24 mouse cellular contexts compared by ENCODE assay signal in genomic region chr14:73168605-73169004, GRCm38 (mm10). TPM values are rescaled to one million over a fixed set of nuclear protein-coding genes. Genes with fewer than 3 reads are reported as not detected.
DNase-seq lines count a peak whose midpoint lies in the region; ATAC-seq and TF ChIP-seq lines count a peak whose summit lies in the region.
"Had no signal": no experiment of that assay in that cellular context is flagged by ENCODE, and none has a peak within 500 bp of the region (broad histone marks: within the 10 kb centered on the region; RNA-seq: fewer than 3 reads in every experiment).

No protein-coding gene starts in this region.

- H3K27ac ChIP-seq in liver, adult 2 months (replicated peaks; ENCODE audit: insufficient read depth, low read depth, low read length) = no peak overlapping the region
- no peak overlapping the region for H3K27ac ChIP-seq in liver, embryonic 11.5 days (ENCODE audit: low read depth, low read length)
- H3K27ac ChIP-seq in bone marrow macrophage, adult 2 months (ENCODE audit: insufficient read depth, low read depth, low read length) = peak overlapping the region; percentile 89
- H3K27ac ChIP-seq: embryonic facial prominence, embryonic 12.5 days; embryonic facial prominence, embryonic 15.5 days; gastrocnemius, adult 2 months; hindbrain, embryonic 14.5 days; hindbrain, postnatal 0 days had no signal

- peaks cover 18% of the 10 kb centered on the region; the same call in 1 of the 2 replicates for H3K36me3 ChIP-seq in liver, adult 2 months (ENCODE audit: control insufficient read depth, insufficient read depth, low read length)
- peaks cover 11% of the 10 kb centered on the region; the same call in 1 of the 2 replicates for H3K36me3 ChIP-seq in liver, embryonic 11.5 days (ENCODE audit: control insufficient read depth, insufficient read depth, low read length)

- no peak overlapping the region for H3K4me3 ChIP-seq in liver, adult 2 months (ENCODE audit: insufficient read depth, low read depth, low read length)
- H3K4me3 ChIP-seq in liver, embryonic 11.5 days (ENCODE audit: low read depth, low read length) = no peak overlapping the region
- H3K4me3 ChIP-seq in bone marrow macrophage, adult 2 months (ENCODE audit: insufficient read depth, low read length) = no peak overlapping the region
- H3K4me3 ChIP-seq: embryonic facial prominence, embryonic 12.5 days; embryonic facial prominence, embryonic 15.5 days; gastrocnemius, adult 2 months had no signal

- 88% methylated on average over 6 of the region's 6 CpGs for WGBS in liver, adult 2 months
- 90% methylated on average over 6 of the region's 6 CpGs for WGBS in liver, embryonic 11.5 days

- H3K4me2 ChIP-seq in liver, embryonic 11.5 days = no peak overlapping the region
- H3K4me2 ChIP-seq: embryonic facial prominence, embryonic 12.5 days; embryonic facial prominence, embryonic 15.5 days; heart, embryonic 11.5 days; hindbrain, embryonic 14.5 days had no signal

- no peaks in the 10 kb centered on the region for H3K79me2 ChIP-seq in liver, adult 2 months (ENCODE audit: control insufficient read depth, insufficient read depth, low read length)

- DNase-seq in liver, adult 2 months (ENCODE audit: extremely low read depth, low read depth, low spot score) = peak; percentile 34
- no peak for DNase-seq in liver, embryonic 11.5 days (ENCODE audit: low spot score)
- no peak for DNase-seq in thymus, postnatal 4 days
- DNase-seq in embryo, embryonic 10.5 days (ENCODE audit: low spot score) = no peak
- DNase-seq in layer of hippocampus, adult 8-10 months (ENCODE audit: low spot score in 2 of 2) = no peak
- DNase-seq: adrenal gland, adult 8-10 months; adrenal gland, postnatal 25 days; cerebellum, adult 18-20 months; cerebellum, adult 9-10 months; cerebellum, postnatal 14 days; forebrain, postnatal 0 days; gastrocnemius, adult 2 months; gastrocnemius, postnatal 25 days; heart, postnatal 36 days had no signal

- H3K4me1 ChIP-seq in liver, adult 2 months (ENCODE audit: control insufficient read depth, insufficient read depth, low read length) = peaks cover 23% of the 10 kb centered on the region
- H3K4me1 ChIP-seq in liver, embryonic 11.5 days (replicated peaks; ENCODE audit: control insufficient read depth, insufficient read depth, low read length) = no peaks in the 10 kb centered on the region
- H3K4me1 ChIP-seq in bone marrow macrophage, adult 2 months (ENCODE audit: control insufficient read depth, insufficient read depth, low read length) = peaks cover 50% of the 10 kb centered on the region

- no peak for TF ChIP-seq POLR2A in liver, adult 2 months (IDR thresholded peaks at IDR 0.05; ENCODE audit: extremely low read depth, insufficient read depth, low read length)
- TF ChIP-seq POLR2A in bone marrow macrophage, adult 2 months (IDR thresholded peaks at IDR 0.05; ENCODE audit: borderline replicate concordance, low read depth, low read length) = no peak

- ATAC-seq in liver, embryonic 11.5 days (replicated peaks; ENCODE audit: low FRiP score) = no peak
- peak; percentile 56 for ATAC-seq in megakaryocyte, adult 5-6 weeks (ENCODE audit: poor library complexity, severe bottlenecking)
- ATAC-seq: CD4-positive, CD25-positive, alpha-beta regulatory T cell, adult 4 months; forebrain, embryonic 14.5 days; forebrain, postnatal 0 days; hindbrain, postnatal 0 days; inflammation-experienced regulatory T-cells, adult 6 months had no signal

- no peak overlapping the region for H3K9ac ChIP-seq in liver, adult 2 months (ENCODE audit: low read depth, low read length)
- H3K9ac ChIP-seq in liver, embryonic 11.5 days (ENCODE audit: low read depth, low read length) = no peak overlapping the region
- H3K9ac ChIP-seq: embryonic facial prominence, embryonic 12.5 days; embryonic facial prominence, embryonic 15.5 days; forebrain, postnatal 0 days; hindbrain, embryonic 14.5 days had no signal

- TF ChIP-seq CTCF in liver, adult 2 months (IDR thresholded peaks at IDR 0.05; ENCODE audit: low read depth, low read length) = no peak
- TF ChIP-seq CTCF in bone marrow macrophage, adult 2 months (IDR thresholded peaks at IDR 0.05; ENCODE audit: low read depth, low read length) = no peak

- H3K27me3 ChIP-seq in liver, adult 2 months (ENCODE audit: control insufficient read depth, insufficient read depth, low read length) = no peaks in the 10 kb centered on the region
- H3K27me3 ChIP-seq in liver, embryonic 11.5 days (replicated peaks; ENCODE audit: control insufficient read depth, insufficient read depth, low read length) = no peaks in the 10 kb centered on the region
- H3K27me3 ChIP-seq: embryonic facial prominence, embryonic 12.5 days; embryonic facial prominence, embryonic 15.5 days had no signal

- H3K9me3 ChIP-seq in liver, embryonic 11.5 days (ENCODE audit: control insufficient read depth, low read length) = no peaks in the 10 kb centered on the region
- H3K9me3 ChIP-seq: embryonic facial prominence, embryonic 12.5 days; embryonic facial prominence, embryonic 15.5 days had no signal

RNA-seq across cellular contexts. Expression of gene Rcbtb2, which starts 45.8 kb away (rescaled TPM):
- total RNA-seq in liver, adult 2 months (2014; rRNA removed) = 30.3 and 32.6 TPM in 2 replicates
- 26.0 and 28.0 TPM in 2 replicates for polyA plus RNA-seq in liver, adult 2 months (2012; rRNA removed)
- 56.3 and 56.9 TPM in 2 replicates for polyA plus RNA-seq in liver, embryonic 11.5 days (2014; fragmentation: Nextera tagmentation; extraction: Ambion mirVana)
- 371 and 386 TPM in 2 replicates for polyA plus RNA-seq in bone marrow macrophage, adult 2 months (2012; ENCODE audit: insufficient read depth, insufficient read length, missing spikeins)
- total RNA-seq in megakaryocyte, adult 5-6 weeks (2015) = 68.3 and 69.2 TPM in 2 replicates
- total RNA-seq in megakaryocyte, adult 5-6 weeks (2017) = 35.9 and 37.7 TPM in 2 replicates
- total RNA-seq in layer of hippocampus, adult 8-10 months (2022) = 10 to 100 TPM; 25.4 to 41.4 (median 32.9) TPM
